In genomic region chr11:32745466-32745865, GRCm38 (mm10) we compare ENCODE assay signal across 19 mouse cellular contexts.
"Had no signal": no experiment of that assay in that cellular context is flagged by ENCODE, and none has a peak within 500 bp of the region (broad histone marks: within the 10 kb centered on the region; RNA-seq: fewer than 3 reads in every experiment).

No protein-coding gene starts in this region.

- H3K9ac ChIP-seq: lung, embryonic 14.5 days; midbrain, embryonic 12.5 days; neural tube, embryonic 13.5 days; neural tube, embryonic 15.5 days had no signal

- H3K4me3 ChIP-seq: midbrain, embryonic 10.5 days; midbrain, embryonic 12.5 days; myocyte; neural tube, embryonic 13.5 days; neural tube, embryonic 15.5 days had no signal

- DNase-seq: lung, adult 18-20 months; lung, embryonic 14.5 days; lung, postnatal 10 days; lung, postnatal 4 days; midbrain, embryonic 14.5 days; retina, postnatal 1 day; right cerebral cortex, adult 18-20 months; right cerebral cortex, postnatal 25 days; right cerebral cortex, postnatal 4 days; spleen, adult 18-20 months; thymus, adult 18-20 months; thymus, postnatal 14 days; thymus, postnatal 36 days had no signal

- H3K9me3 ChIP-seq: midbrain, embryonic 10.5 days; midbrain, embryonic 12.5 days; neural tube, embryonic 13.5 days; neural tube, embryonic 15.5 days had no signal

- H3K27me3 ChIP-seq: midbrain, embryonic 12.5 days; neural tube, embryonic 13.5 days; neural tube, embryonic 15.5 days had no signal

- ATAC-seq: midbrain, embryonic 16.5 days had no signal

- H3K27ac ChIP-seq: midbrain, embryonic 10.5 days; midbrain, embryonic 12.5 days; neural tube, embryonic 13.5 days; neural tube, embryonic 15.5 days had no signal

- H3K4me2 ChIP-seq: lung, embryonic 14.5 days; midbrain, embryonic 12.5 days; neural tube, embryonic 13.5 days; neural tube, embryonic 15.5 days had no signal

- H3K4me1 ChIP-seq: midbrain, embryonic 10.5 days; midbrain, embryonic 12.5 days; neural tube, embryonic 13.5 days had no signal
